Mouse (Mus musculus) liver, embryonic 15.5 days (tissue): ENCODE measurements at regions not wholly inside any gene's neighbourhood (a gene's known extent, or its start where the extent isn't known, plus 50 kb on each side); places are given as distances from the start of the nearest gene placed in this dataset.

Source experiments
- ATAC-seq: fragments of 200-750 bp; cut with Nextera tagmentation; 2 replicates; pipeline ENCODE4 v1.8.0; 2017; ENCODE audit warnings: moderate number of reproducible peaks, mild to moderate bottlenecking, moderate library complexity; ENCODE audit not compliant: insufficient read depth
- H3K27ac ChIP-seq: fragments of 300-500 bp; sonication (generic); replicated peaks from 2 replicates; pipeline ENCODE4 v1.5.1; 2015; ENCODE audit warnings: mild to moderate bottlenecking, inconsistent platforms
- H3K27me3 ChIP-seq: fragments of 300-500 bp; sonication (generic); 2 replicates; pipeline ENCODE4 v1.6.1; 2015; ENCODE audit warnings: mild to moderate bottlenecking, inconsistent platforms
- H3K36me3 ChIP-seq: fragments of 300-500 bp; sonication (generic); replicated peaks from 2 replicates; pipeline ENCODE4 v1.6.1; 2015; ENCODE audit warnings: moderate library complexity, mild to moderate bottlenecking, inconsistent platforms
- H3K4me1 ChIP-seq: fragments of 300-500 bp; sonication (generic); replicated peaks from 2 replicates; pipeline ENCODE4 v1.6.1; 2015; ENCODE audit warnings: inconsistent platforms
- H3K4me2 ChIP-seq: fragments of 300-500 bp; sonication (generic); 2 replicates; pipeline ENCODE4 v1.6.1; 2015; ENCODE audit warnings: moderate library complexity, mild to moderate bottlenecking, inconsistent platforms
- H3K4me3 ChIP-seq: fragments of 300-500 bp; sonication (generic); replicated peaks from 2 replicates; pipeline ENCODE4 v1.5.1; 2015; ENCODE audit warnings: mild to moderate bottlenecking, inconsistent platforms
- H3K9ac ChIP-seq: fragments of 300-500 bp; sonication (generic); 2 replicates; pipeline ENCODE4 v1.6.1; 2015; ENCODE audit warnings: moderate library complexity, mild to moderate bottlenecking, inconsistent platforms
- H3K9me3 ChIP-seq: fragments of 300-500 bp; sonication (generic); replicated peaks from 2 replicates; pipeline ENCODE4 v1.6.1; 2016; ENCODE audit warnings: inconsistent platforms
- WGBS: fragments of 180-500 bp; shearing (Covaris S2); methylation state at CpG from one replicate; pipeline ENCODE4 v1.1.7; 2015; ENCODE audit warnings: mixed read lengths; ENCODE audit not compliant: insufficient replicate concordance; 5-methylcytosine and 5-hydroxymethylcytosine counted together

DNA sequence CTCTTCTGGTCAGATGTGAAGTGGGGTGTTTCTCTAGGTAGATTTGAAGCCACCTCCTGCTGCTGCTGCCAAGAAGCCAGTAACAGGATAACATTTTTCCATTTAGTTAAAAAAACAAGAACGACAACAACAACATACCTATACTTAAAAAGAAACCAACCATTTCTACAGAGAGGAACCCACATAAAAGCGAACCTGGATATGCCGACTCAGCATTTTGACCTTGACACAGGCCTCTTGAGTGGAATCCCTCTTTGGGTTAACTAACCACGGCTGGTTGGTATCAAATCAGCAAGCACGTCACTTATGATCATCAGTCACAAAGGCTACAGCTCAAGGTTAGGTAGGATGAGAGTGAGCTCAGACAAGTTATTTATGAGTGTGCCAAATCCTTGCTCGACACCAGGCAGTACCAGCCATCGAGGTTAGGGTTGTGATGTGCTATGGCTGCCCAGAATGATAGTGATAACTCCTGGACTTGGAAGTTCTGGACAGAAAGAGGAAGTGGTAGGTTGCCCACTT is 269.7 kb downstream of the Cbln1 start:
- H3K9me3 ChIP-seq: no peaks in the 10 kb centered on the region
- no peak overlapping the region for H3K4me2 ChIP-seq
- no peaks in the 10 kb centered on the region for H3K36me3 ChIP-seq
- no peak overlapping the region for H3K4me3 ChIP-seq
- no peaks in the 10 kb centered on the region for H3K4me1 ChIP-seq
- H3K27me3 ChIP-seq: no peaks in the 10 kb centered on the region
- no peak for ATAC-seq
- WGBS: 62% methylated on average over 7 of the region's 7 CpGs
- no peak overlapping the region for H3K27ac ChIP-seq
- H3K9ac ChIP-seq: no peak overlapping the region

DNA sequence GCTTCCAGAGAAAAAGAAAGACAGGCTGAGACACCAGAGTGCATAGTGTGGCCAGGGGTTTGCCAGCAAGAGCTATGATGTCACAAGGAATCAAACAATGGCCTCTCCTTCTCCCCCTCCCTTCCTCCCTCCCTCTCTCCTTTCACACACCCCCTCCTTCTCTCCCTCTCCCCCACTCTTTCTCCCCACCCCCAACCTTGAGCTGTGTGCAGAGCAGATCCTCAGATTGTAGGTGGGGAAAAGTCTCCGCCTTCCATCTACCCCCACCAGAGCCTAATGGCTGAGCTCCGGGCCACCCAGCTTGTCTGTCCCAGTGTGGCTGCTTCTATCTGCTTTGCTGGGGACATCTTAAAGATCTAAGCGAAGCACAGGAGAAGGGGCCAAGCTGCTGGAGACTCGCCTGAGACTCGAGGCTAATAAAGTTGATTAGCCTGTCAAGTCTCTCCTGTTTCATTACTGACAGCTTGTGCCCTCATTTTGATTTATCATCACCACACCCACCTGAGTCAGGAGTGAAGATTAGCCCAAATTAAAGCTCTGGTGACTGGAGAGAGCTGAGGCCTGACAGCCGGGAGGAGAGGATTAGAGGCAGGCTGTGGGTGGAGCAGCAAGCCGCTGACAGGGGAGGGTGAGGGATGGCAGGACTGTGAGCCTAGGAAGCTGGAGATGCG is 272.8 kb downstream of the Cbln1 start:
- Histone ChIP-seq H3K4me1 (no peaks in the 10 kb centered on the region), H3K4me3 (no peak overlapping the region), H3K27me3 (no peaks in the 10 kb centered on the region), H3K9ac (no peak overlapping the region), H3K4me2 (no peak overlapping the region), H3K27ac (no peak overlapping the region), H3K9me3 (no peaks in the 10 kb centered on the region), H3K36me3 (no peaks in the 10 kb centered on the region)
- WGBS: 6% methylated on average over 8 of the region's 8 CpGs
- ATAC-seq: no peak

DNA sequence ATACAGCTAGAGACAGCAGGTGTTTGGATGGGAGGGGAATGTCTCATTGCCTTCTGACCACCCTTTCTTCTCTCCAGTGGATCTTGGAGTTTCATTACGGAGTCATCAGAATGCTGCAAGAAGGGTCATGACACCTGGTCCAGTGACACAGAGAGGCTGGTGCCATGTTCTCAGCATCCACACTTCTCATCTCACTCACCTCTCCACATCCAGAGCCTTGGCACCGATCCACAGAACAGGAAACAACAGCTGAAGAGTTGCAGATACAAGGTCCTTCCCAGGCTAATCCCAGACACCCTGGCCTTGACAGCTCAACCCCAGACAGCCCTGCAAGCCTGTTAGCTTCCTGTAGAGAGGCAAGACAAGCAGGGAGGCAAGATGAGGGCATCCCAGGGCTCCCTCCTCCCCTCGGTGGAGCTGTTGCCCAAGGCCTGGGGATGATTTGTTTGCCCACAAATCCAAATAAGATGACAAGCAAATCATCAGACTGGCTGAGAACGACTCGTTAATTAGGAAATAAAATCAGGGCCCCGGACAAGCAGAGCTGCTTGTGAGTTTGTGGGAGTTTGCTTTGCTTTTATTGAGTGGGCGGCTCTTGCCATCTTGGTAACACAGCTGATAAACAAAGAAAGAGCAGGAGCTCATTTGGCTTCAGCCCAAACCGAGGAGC is 274.4 kb downstream of the Cbln1 start:
- Histone ChIP-seq H3K27ac (no peak overlapping the region), H3K4me1 (no peaks in the 10 kb centered on the region), H3K27me3 (no peaks in the 10 kb centered on the region), H3K4me3 (no peak overlapping the region), H3K4me2 (no peak overlapping the region), H3K9ac (no peak overlapping the region), H3K36me3 (no peaks in the 10 kb centered on the region), H3K9me3 (no peaks in the 10 kb centered on the region)
- no peak for ATAC-seq
- WGBS: 32% methylated on average over 8 of the region's 8 CpGs

DNA sequence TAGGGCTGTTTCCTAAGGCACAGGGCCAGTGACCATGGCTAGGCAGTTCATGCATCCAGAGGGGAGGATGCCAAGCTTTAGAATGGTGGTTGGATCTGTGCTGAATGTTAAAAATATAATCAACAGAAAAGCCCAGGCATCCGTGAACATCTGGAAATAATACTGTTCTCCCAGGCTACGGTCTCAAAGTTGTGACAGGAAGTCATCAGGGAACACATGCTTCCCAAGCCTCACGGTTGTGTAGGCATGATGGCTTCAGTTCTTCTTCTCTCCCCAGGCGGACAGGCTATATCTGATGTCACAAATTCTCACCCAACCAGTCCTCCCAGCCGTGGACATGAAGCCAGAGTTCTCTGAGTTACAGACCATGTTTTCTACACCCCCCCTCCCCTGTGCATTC is 275.4 kb downstream of the Cbln1 start:
- Histone ChIP-seq H3K4me1 (no peaks in the 10 kb centered on the region), H3K36me3 (no peaks in the 10 kb centered on the region), H3K27me3 (no peaks in the 10 kb centered on the region), H3K9me3 (no peaks in the 10 kb centered on the region), H3K9ac (no peak overlapping the region), H3K4me3 (no peak overlapping the region), H3K27ac (no peak overlapping the region), H3K4me2 (no peak overlapping the region)
- WGBS: 33% methylated on average over 5 of the region's 5 CpGs
- ATAC-seq: no peak

DNA sequence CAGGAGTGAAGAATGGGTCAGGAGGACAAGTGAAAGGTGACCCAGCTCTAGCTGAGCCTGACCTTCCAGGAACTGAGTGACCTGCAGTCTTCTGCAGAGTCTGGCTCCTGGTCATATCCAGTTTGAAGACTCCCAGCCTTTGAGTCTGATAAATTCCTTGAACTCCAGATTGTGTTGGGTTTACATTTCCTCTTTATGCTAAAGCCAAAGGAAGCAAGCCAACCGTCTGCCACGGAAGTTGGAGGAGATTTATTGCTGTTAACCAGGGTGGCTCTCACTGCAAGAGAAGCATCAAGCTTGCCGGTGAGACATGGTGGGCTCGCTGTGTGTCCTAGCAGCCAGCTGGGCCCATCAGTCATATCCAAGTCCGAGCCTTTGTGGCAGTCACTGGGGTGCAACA is 276.4 kb downstream of the Cbln1 start:
- no peak overlapping the region for H3K4me3 ChIP-seq
- no peaks in the 10 kb centered on the region for H3K4me1 ChIP-seq
- H3K9ac ChIP-seq: no peak overlapping the region
- 21% methylated on average over 5 of the region's 5 CpGs for WGBS
- H3K36me3 ChIP-seq: no peaks in the 10 kb centered on the region
- no peaks in the 10 kb centered on the region for H3K9me3 ChIP-seq
- H3K4me2 ChIP-seq: no peak overlapping the region
- ATAC-seq: no peak
- H3K27me3 ChIP-seq: no peaks in the 10 kb centered on the region
- H3K27ac ChIP-seq: no peak overlapping the region

DNA sequence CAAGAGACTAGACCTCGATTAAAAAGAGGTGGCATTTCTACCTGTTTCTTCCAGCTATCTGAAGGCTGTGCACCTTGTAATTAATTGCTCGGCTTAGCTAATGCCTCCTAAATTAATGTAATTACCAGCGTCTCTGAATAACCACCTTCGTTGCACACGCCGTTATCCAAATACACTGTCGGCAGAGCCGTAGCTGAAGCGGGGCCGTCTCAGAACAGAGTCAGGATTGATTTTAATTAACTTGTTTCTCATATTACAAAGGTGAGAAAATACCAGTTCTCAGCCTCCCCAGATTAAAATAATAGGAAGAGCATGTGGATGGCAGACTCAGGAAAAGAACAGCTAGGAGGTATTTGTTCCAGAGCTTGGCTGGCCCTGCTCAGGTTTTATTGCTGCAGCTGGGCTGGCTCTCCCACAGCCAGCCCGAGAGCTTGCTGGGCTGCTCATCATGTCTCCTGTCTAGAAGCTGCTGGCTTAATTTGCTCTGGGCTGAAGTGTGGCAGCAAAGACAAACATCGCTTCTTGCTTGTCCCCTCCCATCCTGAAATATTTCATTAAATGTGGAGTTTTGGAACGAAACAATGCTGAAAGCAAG is 282.5 kb downstream of the Cbln1 start:
- ATAC-seq: no peak
- no peaks in the 10 kb centered on the region for H3K27me3 ChIP-seq
- no peaks in the 10 kb centered on the region for H3K36me3 ChIP-seq
- no peak overlapping the region for H3K9ac ChIP-seq
- no peaks in the 10 kb centered on the region for H3K4me1 ChIP-seq
- 75% methylated on average over 13 of the region's 13 CpGs for WGBS
- no peak overlapping the region for H3K4me2 ChIP-seq
- no peak overlapping the region for H3K27ac ChIP-seq
- H3K4me3 ChIP-seq: no peak overlapping the region
- H3K9me3 ChIP-seq: no peaks in the 10 kb centered on the region

DNA sequence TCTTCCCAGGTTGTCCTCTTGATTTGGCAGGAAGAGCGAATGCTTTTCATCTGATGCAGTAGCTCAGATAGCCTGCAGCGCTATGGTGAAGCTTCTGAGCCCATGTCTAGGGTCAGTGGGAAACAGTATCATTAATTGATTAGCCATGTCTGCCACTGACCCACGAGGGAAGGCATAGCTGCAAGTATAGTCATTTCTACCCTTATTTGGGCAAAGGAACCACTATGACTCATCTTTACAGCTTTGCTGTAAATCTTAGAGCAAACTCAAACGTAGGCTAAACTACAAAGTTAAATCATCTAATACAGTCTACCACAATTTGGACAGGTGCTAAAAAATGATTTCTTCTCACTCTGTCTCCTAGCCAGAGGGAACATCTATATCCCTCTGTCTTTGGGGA is 289.5 kb downstream of the Cbln1 start:
- Histone ChIP-seq H3K27me3 (no peaks in the 10 kb centered on the region), H3K9me3 (no peaks in the 10 kb centered on the region), H3K4me1 (no peaks in the 10 kb centered on the region), H3K9ac (no peak overlapping the region), H3K4me2 (no peak overlapping the region), H3K27ac (no peak overlapping the region), H3K4me3 (no peak overlapping the region), H3K36me3 (no peaks in the 10 kb centered on the region)
- no peak for ATAC-seq
- WGBS: 51% methylated on average over 4 of the region's 4 CpGs

DNA sequence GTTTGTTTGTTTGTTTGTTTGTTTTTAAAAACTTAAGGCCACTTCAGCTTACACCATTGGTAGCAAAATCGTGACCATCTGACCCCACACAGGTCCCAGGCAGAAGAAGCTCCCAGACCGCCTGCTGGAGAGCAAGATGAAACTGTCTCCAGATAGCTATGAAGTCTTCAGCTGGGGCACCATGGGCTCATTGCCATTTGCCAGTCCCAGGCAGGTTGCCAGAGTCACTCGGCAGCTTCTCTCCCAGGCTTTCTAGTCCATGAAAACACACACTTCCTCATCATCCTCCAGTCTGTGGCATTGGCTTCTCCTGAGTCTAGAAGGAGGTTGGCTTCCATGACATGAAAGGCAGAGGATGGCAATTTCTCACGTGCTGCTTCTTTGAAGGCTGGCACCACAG is 293.5 kb upstream of the N4bp1 start:
- Histone ChIP-seq H3K27ac (no peak overlapping the region), H3K9ac (no peak overlapping the region), H3K4me3 (no peak overlapping the region), H3K4me1 (no peaks in the 10 kb centered on the region), H3K36me3 (no peaks in the 10 kb centered on the region), H3K4me2 (no peak overlapping the region), H3K9me3 (no peaks in the 10 kb centered on the region), H3K27me3 (no peaks in the 10 kb centered on the region)
- 49% methylated on average over 4 of the region's 4 CpGs for WGBS
- no peak for ATAC-seq

DNA sequence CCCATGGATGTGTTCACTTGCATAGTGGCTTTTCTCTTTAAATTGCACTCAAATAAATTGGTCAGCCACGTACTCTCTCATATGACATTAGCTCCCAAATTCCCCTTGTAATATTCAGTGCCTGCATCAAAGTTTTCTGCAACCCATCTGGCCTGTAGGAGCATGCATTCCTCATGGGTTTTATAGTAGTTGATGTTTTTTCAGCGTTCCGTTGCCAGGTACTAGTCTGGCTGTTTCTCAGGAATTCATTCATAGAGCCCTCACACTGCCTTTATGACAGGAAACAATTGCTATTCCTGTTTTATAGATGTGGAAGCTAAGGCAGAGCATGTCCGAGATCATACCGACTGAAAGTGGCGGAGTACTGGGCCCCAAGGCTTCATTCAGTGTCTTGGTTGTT is 292.6 kb upstream of the N4bp1 start:
- 71% methylated on average over 6 of the region's 6 CpGs for WGBS
- no peak overlapping the region for H3K9ac ChIP-seq
- no peak overlapping the region for H3K27ac ChIP-seq
- no peak overlapping the region for H3K4me2 ChIP-seq
- ATAC-seq: no peak
- no peak overlapping the region for H3K4me3 ChIP-seq
- H3K9me3 ChIP-seq: no peaks in the 10 kb centered on the region
- H3K4me1 ChIP-seq: no peaks in the 10 kb centered on the region
- no peaks in the 10 kb centered on the region for H3K27me3 ChIP-seq
- no peaks in the 10 kb centered on the region for H3K36me3 ChIP-seq

DNA sequence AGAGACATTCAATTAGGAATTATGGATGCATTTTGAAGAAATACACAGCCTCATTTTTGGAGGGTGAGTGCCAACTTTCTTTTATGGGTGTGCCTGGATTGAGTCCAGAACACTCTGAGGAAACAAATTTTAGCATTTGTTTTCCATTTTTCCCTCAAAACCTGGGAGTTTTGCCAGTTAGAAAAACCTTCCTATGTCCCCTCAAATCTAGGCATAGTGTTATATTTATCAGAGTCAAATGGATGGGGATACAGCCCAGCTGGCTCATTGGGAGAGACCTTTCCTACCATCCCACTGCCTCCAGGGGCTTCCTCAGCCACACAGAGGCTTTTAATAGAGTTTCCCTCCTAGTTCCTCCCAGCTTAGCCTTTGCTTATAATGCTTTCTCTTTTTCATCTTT is 290.0 kb upstream of the N4bp1 start:
- no peak for ATAC-seq
- Histone ChIP-seq H3K9me3 (no peaks in the 10 kb centered on the region), H3K4me1 (no peaks in the 10 kb centered on the region), H3K4me2 (no peak overlapping the region), H3K27ac (no peak overlapping the region), H3K9ac (no peak overlapping the region), H3K36me3 (no peaks in the 10 kb centered on the region), H3K27me3 (no peaks in the 10 kb centered on the region), H3K4me3 (no peak overlapping the region)

DNA sequence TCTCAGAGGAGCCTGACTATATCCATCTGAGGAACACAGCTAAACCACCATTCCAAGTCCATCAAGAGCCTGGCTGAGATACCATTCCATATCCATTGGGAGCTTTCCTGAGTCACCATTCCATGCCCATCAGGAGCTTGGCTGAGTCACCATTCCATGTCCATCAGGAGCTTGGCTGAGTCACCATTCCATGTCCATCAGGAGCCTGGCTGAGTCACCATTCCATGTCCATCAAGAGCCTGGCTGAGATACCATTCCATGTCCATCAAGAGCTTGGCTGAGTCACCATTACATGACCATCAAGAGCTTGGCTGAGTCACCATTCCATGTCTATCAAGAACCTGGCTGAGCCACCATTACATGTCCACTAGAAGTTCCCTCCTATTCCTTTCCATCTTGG is 288.7 kb upstream of the N4bp1 start:
- no peak for ATAC-seq
- Histone ChIP-seq H3K9ac (no peak overlapping the region), H3K4me3 (no peak overlapping the region), H3K4me1 (no peaks in the 10 kb centered on the region), H3K4me2 (no peak overlapping the region), H3K27ac (no peak overlapping the region), H3K9me3 (no peaks in the 10 kb centered on the region), H3K27me3 (no peaks in the 10 kb centered on the region), H3K36me3 (no peaks in the 10 kb centered on the region)

DNA sequence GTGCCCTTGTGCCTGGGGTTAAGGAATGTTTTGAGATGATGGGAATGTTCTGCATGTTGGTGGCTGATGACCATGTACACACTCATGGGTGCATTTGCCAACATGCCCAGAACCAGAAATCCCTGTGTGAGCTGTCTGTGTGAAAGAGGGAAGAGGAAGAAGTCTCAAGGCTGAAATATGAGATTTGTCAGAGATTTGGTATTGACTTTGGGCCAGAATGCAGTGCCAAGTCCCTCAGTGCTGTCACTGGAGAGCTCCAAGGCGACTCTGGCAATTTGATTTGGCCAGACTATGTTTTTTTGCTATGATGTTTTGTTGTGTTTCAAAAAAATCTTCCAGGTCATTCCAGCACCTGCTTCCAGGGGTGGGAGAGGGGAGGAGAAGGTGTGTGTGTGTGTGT is 281.7 kb upstream of the N4bp1 start:
- Histone ChIP-seq H3K27ac (no peak overlapping the region), H3K9ac (no peak overlapping the region), H3K4me2 (no peak overlapping the region), H3K27me3 (no peaks in the 10 kb centered on the region), H3K36me3 (no peaks in the 10 kb centered on the region), H3K4me3 (no peak overlapping the region), H3K9me3 (no peaks in the 10 kb centered on the region), H3K4me1 (no peaks in the 10 kb centered on the region)
- ATAC-seq: no peak
- 50% methylated on average over 1 of the region's 1 CpGs for WGBS
